Comparison of ENCODE assay signal across 27 mouse cellular contexts in genomic region chr10:92995186-92995585, GRCm38 (mm10).
"Had no signal": no experiment of that assay in that cellular context is flagged by ENCODE, and none has a peak within 500 bp of the region (broad histone marks: within the 10 kb centered on the region; RNA-seq: fewer than 3 reads in every experiment).

No protein-coding gene starts in this region.

- H3K4me1 ChIP-seq: embryonic facial prominence, embryonic 10.5 days; embryonic facial prominence, embryonic 12.5 days; embryonic facial prominence, embryonic 13.5 days; embryonic facial prominence, embryonic 15.5 days; forebrain, embryonic 12.5 days had no signal

- H3K27me3 ChIP-seq: embryonic facial prominence, embryonic 12.5 days; embryonic facial prominence, embryonic 13.5 days; embryonic facial prominence, embryonic 15.5 days; forebrain, embryonic 12.5 days; forebrain, embryonic 13.5 days; forebrain, embryonic 15.5 days had no signal

- H3K36me3 ChIP-seq: embryonic facial prominence, embryonic 10.5 days; embryonic facial prominence, embryonic 12.5 days; embryonic facial prominence, embryonic 13.5 days; embryonic facial prominence, embryonic 15.5 days; forebrain, embryonic 10.5 days; forebrain, embryonic 12.5 days; forebrain, embryonic 15.5 days had no signal

- ATAC-seq: forebrain, embryonic 13.5 days; forebrain, embryonic 14.5 days; forebrain, embryonic 15.5 days; forebrain, embryonic 16.5 days; forebrain, postnatal 0 days had no signal

- H3K27ac ChIP-seq: embryonic facial prominence, embryonic 10.5 days; embryonic facial prominence, embryonic 12.5 days; embryonic facial prominence, embryonic 13.5 days; embryonic facial prominence, embryonic 15.5 days; forebrain, embryonic 10.5 days; forebrain, embryonic 12.5 days; forebrain, embryonic 13.5 days; forebrain, embryonic 15.5 days; gastrocnemius, adult 2 months; heart, adult 2 months had no signal

- H3K4me3 ChIP-seq: embryonic facial prominence, embryonic 10.5 days; embryonic facial prominence, embryonic 12.5 days; embryonic facial prominence, embryonic 13.5 days; embryonic facial prominence, embryonic 15.5 days; erythroblast, embryonic 14.5 days; forebrain, embryonic 10.5 days; forebrain, embryonic 12.5 days; forebrain, embryonic 13.5 days; forebrain, embryonic 15.5 days; gastrocnemius, adult 2 months; heart, adult 2 months had no signal

- H3K4me2 ChIP-seq: embryonic facial prominence, embryonic 12.5 days; embryonic facial prominence, embryonic 13.5 days; embryonic facial prominence, embryonic 15.5 days; forebrain, embryonic 12.5 days; forebrain, embryonic 13.5 days; forebrain, embryonic 15.5 days had no signal

- H3K9ac ChIP-seq: embryonic facial prominence, embryonic 12.5 days; embryonic facial prominence, embryonic 13.5 days; embryonic facial prominence, embryonic 15.5 days; forebrain, embryonic 12.5 days; forebrain, embryonic 13.5 days; forebrain, embryonic 15.5 days; forebrain, postnatal 0 days had no signal

- DNase-seq: cerebellum, adult 8-10 months; cerebellum, adult 9-10 months; cerebellum, adult 9-11 months; cerebellum, postnatal 10 days; cerebellum, postnatal 14 days; cerebellum, postnatal 25 days; cerebellum, postnatal 36 days; embryo, embryonic 11 days; forebrain, postnatal 0 days; gastrocnemius, adult 2 months; gastrocnemius, postnatal 10 days; gastrocnemius, postnatal 14 days; gastrocnemius, postnatal 25 days; gastrocnemius, postnatal 36 days; heart, adult 18-20 months; heart, adult 2 months had no signal

- H3K9me3 ChIP-seq: embryonic facial prominence, embryonic 10.5 days; embryonic facial prominence, embryonic 12.5 days; embryonic facial prominence, embryonic 13.5 days; embryonic facial prominence, embryonic 15.5 days; forebrain, embryonic 10.5 days; forebrain, embryonic 12.5 days; forebrain, embryonic 13.5 days; forebrain, embryonic 15.5 days had no signal
